Mouse (Mus musculus): ENCODE results near the gene Them7. TPM values are rescaled to one million over a fixed set of nuclear protein-coding genes. Genes with fewer than 3 reads are reported as not detected.

The Them7 gene
- total RNA-seq, 4 experiments from 2014 or later: not detected

DNA sequence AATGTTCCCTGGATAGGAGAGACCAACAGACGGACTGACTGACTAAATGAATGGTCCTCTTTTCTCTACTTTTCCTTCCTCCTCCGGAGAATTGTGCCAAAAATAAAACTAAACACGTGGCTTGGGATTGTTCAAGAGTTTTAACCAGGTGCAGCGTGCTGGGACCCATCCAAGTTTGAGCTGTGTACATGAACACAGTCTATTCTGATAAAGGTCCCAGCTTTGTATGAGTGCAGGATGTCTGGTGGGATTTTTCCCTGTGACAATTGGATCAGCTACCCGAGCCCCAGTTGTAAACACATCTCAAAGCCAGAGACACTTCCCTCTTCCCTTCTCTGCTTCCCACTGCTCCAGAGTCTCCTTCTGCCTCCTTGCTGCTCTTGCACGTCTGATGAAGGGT, 10.2 kb downstream of the Them7 start:
- DNase-seq (ENCODE audit: low spot score in 2 of 2): no peak

GRCm38 (mm10) chr2:105235380-105236115, 11.4 kb downstream of the Them7 start:
- DNase-seq (ENCODE audit: low spot score in 2 of 2): no peak

GRCm38 (mm10) chr2:105237424-105237823, 13.3 kb downstream of the Them7 start:
- DNase-seq (ENCODE audit: low spot score in 2 of 2): no peak

DNA sequence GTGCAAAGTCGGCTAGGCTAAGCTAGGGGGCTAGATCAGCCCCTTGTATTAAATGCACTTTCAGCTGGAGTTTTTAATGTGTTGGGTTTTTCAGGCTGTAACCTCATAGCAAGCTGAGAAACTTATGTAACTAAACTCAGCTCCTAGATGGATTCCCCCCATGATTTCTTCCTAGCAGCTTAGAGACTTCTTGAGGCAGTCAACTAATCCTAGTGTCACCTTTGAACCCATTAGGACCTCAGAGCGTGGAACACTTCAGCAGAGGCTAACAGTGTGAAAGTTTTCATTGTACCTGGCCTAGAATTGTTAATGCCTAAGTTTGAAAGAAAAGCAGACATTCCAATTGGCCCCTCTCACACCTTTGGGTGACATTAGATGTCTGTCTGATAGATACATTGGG, 13.7 kb downstream of the Them7 start:
- DNase-seq (ENCODE audit: low spot score in 2 of 2): no peak

DNA sequence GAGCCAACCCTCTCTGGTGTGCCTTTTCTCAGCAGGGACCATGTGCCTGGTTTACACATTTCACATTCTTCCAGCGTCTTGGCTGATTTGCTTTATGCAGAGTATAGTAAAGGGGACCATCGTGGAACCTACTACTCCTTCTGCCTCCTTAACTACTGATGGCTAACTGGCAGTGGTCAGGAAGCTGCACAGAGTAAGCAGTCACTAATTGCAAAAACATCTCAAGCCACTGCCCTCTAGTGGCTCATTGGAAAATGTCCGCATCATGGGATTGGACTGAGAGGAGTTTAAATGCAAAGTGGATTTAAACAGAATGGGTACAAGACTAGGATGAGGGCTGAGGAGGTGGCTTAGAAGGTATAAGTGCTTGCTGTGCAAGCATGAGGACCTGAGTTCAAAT, 14.7 kb downstream of the Them7 start:
- peak in 1 of 2 experiments; percentile 33 for DNase-seq (ENCODE audit: low spot score in 2 of 2)

GRCm38 (mm10) chr2:105240631-105241030, 16.5 kb downstream of the Them7 start:
- DNase-seq (ENCODE audit: low spot score in 2 of 2): no peak

- DNase-seq (ENCODE audit: low spot score in 2 of 2): no peak
These were observed 18.8 kb downstream of the Them7 start for GRCm38 (mm10) chr2:105242940-105243339.

GRCm38 (mm10) chr2:105244733-105245132, 20.6 kb downstream of the Them7 start:
- no peak for DNase-seq (ENCODE audit: low spot score in 2 of 2)

GRCm38 (mm10) chr2:105251978-105252377, 27.9 kb downstream of the Them7 start:
- no peak for DNase-seq (ENCODE audit: low spot score in 2 of 2)

DNA sequence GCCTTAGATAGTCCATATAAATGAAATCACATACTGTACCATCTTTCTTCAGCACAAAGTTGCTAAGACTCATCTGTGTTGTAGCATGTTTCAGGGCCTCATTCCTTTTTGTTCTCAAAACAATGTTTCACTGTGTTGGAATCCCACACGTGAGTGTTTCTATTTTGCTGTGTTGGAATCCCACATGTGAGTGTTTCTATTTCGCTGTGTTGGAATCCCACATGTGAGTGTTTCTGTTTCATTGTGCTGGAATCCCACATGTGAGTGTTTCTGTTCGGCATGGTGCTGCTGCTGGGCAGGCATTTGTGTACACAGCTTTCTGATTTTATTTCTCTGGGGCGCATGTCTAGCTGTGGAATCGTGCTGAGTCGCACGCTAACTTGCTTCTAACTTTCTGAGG, 28.7 kb downstream of the Them7 start:
- DNase-seq (ENCODE audit: low spot score in 2 of 2): no peak

- no peak for DNase-seq (ENCODE audit: low spot score in 2 of 2)
These were observed 31.3 kb downstream of the Them7 start for GRCm38 (mm10) chr2:105255457-105255856.

GRCm38 (mm10) chr2:105256427-105257071, 32.4 kb downstream of the Them7 start:
- DNase-seq (ENCODE audit: low spot score in 2 of 2): no peak

GRCm38 (mm10) chr2:105257376-105257775, 33.3 kb downstream of the Them7 start:
- no peak for DNase-seq (ENCODE audit: low spot score in 2 of 2)

DNA sequence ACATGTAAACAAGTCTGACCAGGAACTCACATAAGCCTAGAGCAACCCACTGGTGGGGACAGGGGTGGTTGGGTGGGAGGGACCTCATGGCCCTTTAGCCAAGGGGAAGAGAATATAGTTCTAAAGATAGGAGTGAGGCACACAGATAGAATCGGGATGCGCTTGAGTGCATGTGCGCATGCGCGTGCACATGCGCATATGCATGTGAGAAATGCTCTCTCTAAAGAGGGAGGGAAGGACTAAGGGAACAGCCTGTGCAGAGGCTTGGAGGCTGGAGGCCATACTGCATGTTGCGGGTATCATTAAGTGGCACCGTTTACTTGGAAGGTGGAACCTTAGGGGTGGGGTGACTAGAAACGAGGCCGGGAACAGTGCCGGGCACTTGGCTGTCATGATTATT, 37.2 kb downstream of the Them7 start:
- DNase-seq (ENCODE audit: low spot score in 2 of 2): no peak

DNA sequence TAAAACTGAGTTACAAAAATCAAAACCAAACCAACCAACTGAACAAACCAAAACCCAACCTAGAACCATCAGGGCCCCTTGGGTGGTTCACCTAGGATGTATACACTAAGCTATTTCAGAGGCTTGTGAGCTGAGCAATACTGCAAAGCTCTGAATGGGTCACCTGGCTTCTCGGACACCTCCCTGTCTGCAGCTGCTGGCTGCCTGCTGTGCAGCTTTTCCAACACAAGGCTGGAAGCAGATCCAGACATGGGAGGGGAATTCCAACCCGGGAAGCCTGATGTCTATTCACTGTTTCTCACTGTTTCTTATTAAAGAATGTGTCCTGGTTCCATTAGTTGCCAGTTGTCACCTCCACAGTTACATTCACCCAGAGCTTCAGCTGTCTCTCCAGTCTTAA, 39.1 kb downstream of the Them7 start:
- no peak for DNase-seq (ENCODE audit: low spot score in 2 of 2)

- DNase-seq (ENCODE audit: low spot score in 2 of 2): peak; percentile 22 to 56
These were observed 58.4 kb downstream of the Them7 start for GRCm38 (mm10) chr2:105282407-105283077.

GRCm38 (mm10) chr2:105283811-105284210, 59.7 kb downstream of the Them7 start:
- no peak for DNase-seq (ENCODE audit: low spot score in 2 of 2)

- DNase-seq (ENCODE audit: low spot score in 2 of 2): no peak
These were observed 60.7 kb downstream of the Them7 start for GRCm38 (mm10) chr2:105284855-105285254.

DNA sequence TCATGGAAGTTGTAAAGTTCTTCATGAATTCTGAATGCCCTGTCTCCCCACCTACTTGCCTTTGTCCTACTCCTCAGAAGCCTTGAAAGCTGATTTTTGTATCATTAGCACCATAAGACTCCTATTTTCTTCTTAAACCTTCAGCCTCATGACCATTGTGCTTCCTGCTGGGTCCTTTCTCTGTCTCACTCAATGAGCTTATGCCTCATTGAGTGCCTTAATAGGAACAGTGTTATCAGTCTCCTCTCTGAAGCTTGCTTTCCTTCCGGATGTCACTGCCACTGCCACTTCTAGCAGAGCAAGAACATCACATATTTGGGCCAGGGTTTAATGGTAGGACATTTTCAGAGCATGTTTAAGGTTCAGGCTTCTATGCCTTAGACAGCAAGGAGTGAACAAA, 71.7 kb downstream of the Them7 start:
- DNase-seq (ENCODE audit: low spot score in 2 of 2): no peak

DNA sequence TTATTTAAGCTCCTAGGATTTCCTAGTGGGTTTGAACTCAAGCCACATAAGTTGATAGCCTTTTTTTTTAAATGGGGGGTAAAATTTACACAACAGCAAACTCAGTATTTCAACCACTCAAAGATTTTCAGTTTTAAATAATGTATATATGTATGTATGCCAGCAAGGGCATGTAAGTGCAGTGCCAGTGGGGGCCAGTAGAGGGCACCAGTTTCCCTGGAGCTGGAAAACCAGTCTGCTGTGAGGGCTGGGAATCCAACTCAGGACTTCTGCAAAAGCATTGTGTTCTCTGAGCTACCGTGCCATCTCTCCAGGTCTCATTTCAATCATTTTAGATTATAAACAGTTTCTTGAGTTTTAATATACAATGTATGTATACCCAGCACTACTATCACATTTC, 74.8 kb downstream of the Them7 start:
- no peak for DNase-seq (ENCODE audit: low spot score in 2 of 2)

- DNase-seq (ENCODE audit: low spot score in 2 of 2): no peak
These were observed 77.0 kb downstream of the Them7 start for GRCm38 (mm10) chr2:105301082-105301481.

DNA sequence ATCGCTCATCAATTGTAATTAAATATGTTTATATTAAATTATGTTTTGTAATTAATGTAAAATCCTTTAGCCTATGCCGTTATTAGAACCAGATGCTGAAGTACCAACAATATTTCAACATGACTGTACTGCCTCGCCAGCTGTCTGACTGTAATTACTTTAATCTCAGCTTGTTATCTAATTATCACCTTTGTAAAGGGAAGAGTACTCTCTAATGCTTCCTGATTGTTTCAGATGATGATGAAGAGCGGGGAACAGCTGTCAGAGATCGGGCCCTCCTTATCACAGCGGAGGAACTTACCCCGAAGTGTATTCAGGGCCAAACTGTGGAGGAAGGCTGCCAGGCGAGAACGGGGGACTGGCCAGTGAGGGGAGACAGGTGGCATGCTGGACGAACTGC, 77.4 kb downstream of the Them7 start:
- no peak for DNase-seq (ENCODE audit: low spot score in 2 of 2)

Data from layer of hippocampus, adult 8-10 months (tissue).